Mouse (Mus musculus): ENCODE measurements around the gene Lrrc8b. TPM values are rescaled to one million over a fixed set of nuclear protein-coding genes. Genes with fewer than 3 reads are reported as not detected.

The Lrrc8b gene
- polyA plus RNA-seq, 1 experiment = 19.2 TPM

DNA sequence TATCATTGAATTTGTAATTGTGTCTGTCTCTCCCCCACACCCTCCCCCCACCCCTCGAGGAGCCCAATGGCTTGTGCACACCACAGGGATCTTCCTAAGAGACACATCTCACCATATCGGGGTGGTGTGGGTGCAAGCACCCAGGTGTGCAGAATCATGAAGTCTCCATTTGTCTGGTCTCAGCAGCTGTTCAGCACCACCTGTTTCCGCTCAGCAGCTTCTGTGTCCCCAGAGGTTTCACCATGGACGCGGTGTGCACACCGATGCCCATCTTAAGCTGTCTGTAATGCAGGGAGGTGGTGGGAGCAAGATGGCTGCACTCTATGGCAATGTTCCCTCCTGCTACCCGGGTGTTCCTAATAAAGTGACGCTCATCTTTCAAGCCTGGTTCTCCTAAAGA is 14.6 kb downstream of the Lrrc8b start:
- no peak for DNase-seq
- H3K36me3 ChIP-seq (ENCODE audit: control insufficient read depth, insufficient read depth, low read length) = no peaks in the 10 kb centered on the region
- H3K4me1 ChIP-seq (replicated peaks; ENCODE audit: control insufficient read depth, insufficient read depth, low read length) = peaks cover 10% of the 10 kb centered on the region
- TF ChIP-seq POLR2A (IDR thresholded peaks at IDR 0.05; ENCODE audit: control insufficient read depth, extremely low read depth, insufficient read depth, low read length, poor library complexity) = no peak
- no peak for TF ChIP-seq CTCF (IDR thresholded peaks at IDR 0.05; ENCODE audit: borderline replicate concordance, control insufficient read depth, extremely low read depth, insufficient read depth, low read length, poor library complexity)
- H3K27ac ChIP-seq (ENCODE audit: control insufficient read depth, insufficient read depth, low read length) = no peak overlapping the region
- H3K27me3 ChIP-seq (ENCODE audit: control insufficient read depth, insufficient read depth, low read length) = no peaks in the 10 kb centered on the region
- H3K4me3 ChIP-seq (ENCODE audit: control insufficient read depth, insufficient read depth, low read length) = no peak overlapping the region
- WGBS = 85% methylated on average over 8 of the region's 8 CpGs

DNA sequence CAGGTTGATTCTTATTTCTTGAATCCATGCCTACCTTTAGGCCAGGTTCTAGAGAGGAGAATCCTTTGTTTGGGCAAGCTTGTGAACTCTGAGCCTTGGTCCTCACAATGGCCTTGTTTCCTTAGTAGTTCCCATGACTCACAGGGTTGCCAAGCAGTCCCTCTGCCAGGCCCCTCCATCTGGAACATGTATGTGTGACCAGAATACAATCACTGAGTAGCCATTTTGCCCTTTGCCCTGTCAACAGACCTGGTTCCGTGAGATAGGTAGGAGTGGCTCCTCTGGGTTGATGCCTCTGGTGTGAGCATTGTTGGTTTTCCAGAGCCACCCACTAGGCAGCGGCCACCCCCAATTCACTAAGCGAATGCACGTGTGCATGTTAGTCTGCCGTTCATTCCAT is 24.0 kb downstream of the Lrrc8b start:
- Histone ChIP-seq H3K4me1 (replicated peaks; ENCODE audit: control insufficient read depth, insufficient read depth, low read length) (peaks cover 16% of the 10 kb centered on the region), H3K4me3 (ENCODE audit: control insufficient read depth, insufficient read depth, low read length) (no peak overlapping the region), H3K27me3 (ENCODE audit: control insufficient read depth, insufficient read depth, low read length) (no peaks in the 10 kb centered on the region), H3K27ac (ENCODE audit: control insufficient read depth, insufficient read depth, low read length) (no peak overlapping the region), H3K36me3 (ENCODE audit: control insufficient read depth, insufficient read depth, low read length) (no peaks in the 10 kb centered on the region)
- TF ChIP-seq CTCF (IDR thresholded peaks at IDR 0.05; ENCODE audit: borderline replicate concordance, control insufficient read depth, extremely low read depth, insufficient read depth, low read length, poor library complexity) (no peak), POLR2A (IDR thresholded peaks at IDR 0.05; ENCODE audit: control insufficient read depth, extremely low read depth, insufficient read depth, low read length, poor library complexity) (no peak)
- DNase-seq = no peak
- 95% methylated on average over 5 of the region's 5 CpGs for WGBS

DNA sequence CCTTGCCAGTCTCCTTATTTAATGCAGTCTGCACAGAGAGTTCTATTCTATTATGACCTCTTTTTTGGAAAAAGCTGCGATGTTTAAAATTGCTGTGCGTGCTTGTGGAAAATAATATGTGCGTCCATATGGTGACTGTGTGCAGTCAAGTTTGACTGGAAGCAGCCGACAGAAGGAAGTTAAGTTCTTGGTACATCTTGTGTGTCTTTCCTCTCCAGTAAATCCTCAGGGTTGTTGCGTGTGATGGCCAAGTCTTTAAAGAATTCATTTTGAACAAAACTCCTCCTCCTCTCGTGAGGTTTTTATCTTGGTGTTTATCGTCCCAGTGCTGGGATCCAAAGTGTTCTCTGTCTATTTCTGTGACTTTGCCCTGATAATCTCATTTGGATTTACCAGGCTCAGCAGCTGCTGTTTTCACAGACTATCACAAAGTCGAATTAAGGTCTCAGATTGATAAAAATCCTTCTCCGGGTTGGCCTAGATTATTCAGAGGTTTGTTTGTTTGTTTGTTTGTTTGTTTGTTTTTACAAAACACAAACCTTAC is 25.5 kb downstream of the Lrrc8b start:
- no peaks in the 10 kb centered on the region for H3K36me3 ChIP-seq (ENCODE audit: control insufficient read depth, insufficient read depth, low read length)
- H3K4me1 ChIP-seq (replicated peaks; ENCODE audit: control insufficient read depth, insufficient read depth, low read length) = peaks cover 19% of the 10 kb centered on the region
- TF ChIP-seq POLR2A (IDR thresholded peaks at IDR 0.05; ENCODE audit: control insufficient read depth, extremely low read depth, insufficient read depth, low read length, poor library complexity) (no peak), CTCF (IDR thresholded peaks at IDR 0.05; ENCODE audit: borderline replicate concordance, control insufficient read depth, extremely low read depth, insufficient read depth, low read length, poor library complexity) (no peak)
- no peak overlapping the region for H3K27ac ChIP-seq (ENCODE audit: control insufficient read depth, insufficient read depth, low read length)
- H3K4me3 ChIP-seq (ENCODE audit: control insufficient read depth, insufficient read depth, low read length) = no peak overlapping the region
- no peak for DNase-seq
- 91% methylated on average over 9 of the region's 9 CpGs for WGBS
- H3K27me3 ChIP-seq (ENCODE audit: control insufficient read depth, insufficient read depth, low read length) = no peaks in the 10 kb centered on the region

DNA sequence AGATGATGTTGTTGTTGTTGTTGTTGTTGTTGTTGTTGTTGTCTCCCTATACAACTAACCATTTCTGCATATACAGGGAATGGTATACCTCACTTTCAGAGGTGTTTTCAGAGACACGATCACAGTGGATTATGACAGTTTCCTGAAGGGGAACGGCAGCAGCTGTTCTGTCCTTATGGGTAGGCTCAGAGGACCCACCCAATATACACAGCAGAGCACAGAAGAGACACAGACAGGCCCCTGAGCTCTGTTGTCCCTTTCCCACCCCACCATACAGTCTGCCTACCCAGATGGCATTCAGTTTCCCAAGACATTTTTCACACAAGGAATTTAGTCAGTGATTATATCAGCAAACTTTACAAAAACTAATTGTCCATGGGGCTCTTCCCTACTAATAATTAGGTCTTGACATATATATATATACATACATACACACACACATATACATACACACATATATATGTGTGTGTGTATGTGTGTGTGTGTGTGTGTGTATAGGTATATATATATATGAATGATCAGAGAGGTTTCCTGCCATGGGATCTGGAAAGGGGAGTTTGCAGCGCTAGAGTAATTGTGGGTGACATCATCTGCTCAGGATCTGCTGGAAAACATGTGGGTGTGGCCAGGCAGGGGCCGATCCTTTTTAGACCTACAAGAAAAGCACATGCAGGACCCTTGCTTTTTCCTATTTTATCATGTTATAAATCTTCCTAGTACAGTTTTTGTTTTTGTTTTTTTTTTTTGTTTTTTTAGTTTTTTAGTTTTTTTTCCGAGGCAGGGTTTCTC is 26.8 kb downstream of the Lrrc8b start:
- Histone ChIP-seq H3K4me1 (replicated peaks; ENCODE audit: control insufficient read depth, insufficient read depth, low read length) (peaks cover 19% of the 10 kb centered on the region), H3K4me3 (ENCODE audit: control insufficient read depth, insufficient read depth, low read length) (no peak overlapping the region), H3K27me3 (ENCODE audit: control insufficient read depth, insufficient read depth, low read length) (no peaks in the 10 kb centered on the region), H3K27ac (ENCODE audit: control insufficient read depth, insufficient read depth, low read length) (peak overlapping the region; percentile 97), H3K36me3 (ENCODE audit: control insufficient read depth, insufficient read depth, low read length) (no peaks in the 10 kb centered on the region)
- DNase-seq = peak; percentile 22
- TF ChIP-seq CTCF (IDR thresholded peaks at IDR 0.05; ENCODE audit: borderline replicate concordance, control insufficient read depth, extremely low read depth, insufficient read depth, low read length, poor library complexity) (no peak), POLR2A (IDR thresholded peaks at IDR 0.05; ENCODE audit: control insufficient read depth, extremely low read depth, insufficient read depth, low read length, poor library complexity) (no peak)
- 42% methylated on average over 5 of the region's 5 CpGs for WGBS

DNA sequence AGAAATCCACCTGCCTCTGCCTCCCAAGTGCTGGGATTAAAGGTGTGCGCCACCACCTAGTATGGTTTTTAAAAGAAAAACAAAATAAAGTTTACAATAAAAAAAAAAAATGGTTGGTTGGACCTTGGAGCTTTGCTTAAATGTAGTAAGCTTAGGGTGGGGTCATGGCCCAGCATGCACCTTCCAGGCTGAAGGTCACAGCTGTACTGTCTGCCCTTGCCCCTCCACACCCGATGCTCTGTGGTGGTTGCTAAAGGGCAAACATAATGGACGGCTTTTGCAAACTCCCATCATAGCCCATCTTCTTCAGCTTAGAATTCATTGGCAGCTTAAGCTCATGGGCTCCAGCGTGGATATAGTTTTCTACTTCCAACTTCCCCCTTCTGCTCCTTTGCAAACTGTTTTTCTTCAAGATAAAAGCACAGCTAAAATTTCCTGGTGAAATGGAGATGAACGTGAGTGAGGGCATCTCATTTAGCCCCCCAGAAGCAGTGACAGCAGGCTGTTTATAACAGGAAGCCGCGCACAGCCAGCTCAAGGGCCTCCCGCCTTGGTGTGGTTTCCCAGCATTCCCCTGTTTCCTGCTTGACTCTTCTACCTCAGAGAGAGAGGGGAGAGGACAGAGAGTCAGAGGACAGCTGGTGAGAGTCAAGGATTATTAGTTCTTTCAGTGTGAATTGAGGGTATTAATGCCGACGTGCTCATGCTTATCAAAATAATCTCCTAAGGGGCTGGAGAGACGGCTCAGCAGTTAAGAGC is 27.7 kb downstream of the Lrrc8b start:
- H3K27me3 ChIP-seq (ENCODE audit: control insufficient read depth, insufficient read depth, low read length) = no peaks in the 10 kb centered on the region
- H3K27ac ChIP-seq (ENCODE audit: control insufficient read depth, insufficient read depth, low read length) = peak overlapping the region; percentile 97
- 0 out of 2 replicates have a peak, but pooled peaks have one; percentile 49 for TF ChIP-seq POLR2A (IDR thresholded peaks at IDR 0.05; ENCODE audit: control insufficient read depth, extremely low read depth, insufficient read depth, low read length, poor library complexity)
- no peak for TF ChIP-seq CTCF (IDR thresholded peaks at IDR 0.05; ENCODE audit: borderline replicate concordance, control insufficient read depth, extremely low read depth, insufficient read depth, low read length, poor library complexity)
- DNase-seq = peak; percentile 89
- peaks cover 19% of the 10 kb centered on the region for H3K4me1 ChIP-seq (replicated peaks; ENCODE audit: control insufficient read depth, insufficient read depth, low read length)
- H3K36me3 ChIP-seq (ENCODE audit: control insufficient read depth, insufficient read depth, low read length) = no peaks in the 10 kb centered on the region
- no peak overlapping the region for H3K4me3 ChIP-seq (ENCODE audit: control insufficient read depth, insufficient read depth, low read length)
- 13% methylated on average over 11 of the region's 11 CpGs for WGBS

DNA sequence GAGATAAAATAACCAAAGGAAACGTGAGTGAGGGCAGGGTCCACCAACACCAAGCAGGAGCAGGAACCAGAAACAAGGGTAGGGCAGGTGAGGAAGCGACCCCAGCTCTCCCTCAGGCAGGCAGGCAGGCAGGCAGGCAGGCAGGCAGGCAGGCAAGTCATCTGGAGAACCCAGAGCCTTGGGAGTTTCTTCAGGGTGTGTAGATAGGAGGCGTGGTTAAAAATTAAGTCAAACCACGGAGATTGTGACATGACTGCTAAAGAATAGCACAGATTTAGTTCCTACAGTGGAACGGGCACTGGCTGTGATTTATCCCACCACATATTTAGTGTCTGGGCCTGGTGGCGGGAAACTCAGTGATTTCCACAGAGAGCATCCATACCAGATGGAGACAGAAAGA is 30.1 kb downstream of the Lrrc8b start:
- no peaks in the 10 kb centered on the region for H3K27me3 ChIP-seq (ENCODE audit: control insufficient read depth, insufficient read depth, low read length)
- 53% methylated on average over 6 of the region's 6 CpGs for WGBS
- H3K36me3 ChIP-seq (ENCODE audit: control insufficient read depth, insufficient read depth, low read length) = no peaks in the 10 kb centered on the region
- TF ChIP-seq CTCF (IDR thresholded peaks at IDR 0.05; ENCODE audit: borderline replicate concordance, control insufficient read depth, extremely low read depth, insufficient read depth, low read length, poor library complexity) (no peak), POLR2A (IDR thresholded peaks at IDR 0.05; ENCODE audit: control insufficient read depth, extremely low read depth, insufficient read depth, low read length, poor library complexity) (no peak)
- H3K27ac ChIP-seq (ENCODE audit: control insufficient read depth, insufficient read depth, low read length) = no peak overlapping the region
- H3K4me1 ChIP-seq (replicated peaks; ENCODE audit: control insufficient read depth, insufficient read depth, low read length) = peaks cover 19% of the 10 kb centered on the region
- DNase-seq = no peak
- H3K4me3 ChIP-seq (ENCODE audit: control insufficient read depth, insufficient read depth, low read length) = no peak overlapping the region
